Mouse (Mus musculus): ENCODE measurements at regions not wholly inside any gene's neighbourhood (a gene's known extent, or its start where the extent isn't known, plus 50 kb on each side); places are given as distances from the start of the nearest gene placed in this dataset.

DNA sequence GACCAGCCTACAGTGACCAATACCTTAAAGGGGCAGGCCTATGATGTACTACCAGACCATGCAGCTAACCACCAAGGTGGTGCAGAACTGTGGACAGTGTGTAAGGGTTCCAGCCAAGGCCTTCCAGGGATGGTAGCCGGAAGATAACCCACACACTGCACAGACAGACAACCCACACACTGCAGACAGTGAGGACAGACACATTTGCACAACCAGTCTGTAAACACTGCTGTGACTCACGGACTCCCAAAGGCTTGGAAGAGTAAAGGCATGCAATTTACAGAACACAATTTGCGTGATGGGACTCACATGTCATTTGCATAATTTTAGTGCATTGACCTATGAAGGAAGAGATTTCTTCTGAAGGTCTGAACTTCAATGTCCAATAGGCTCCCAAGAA is 82.2 kb upstream of the Tnrc6c start:
- TF ChIP-seq POLR2A (IDR thresholded peaks at IDR 0.05; ENCODE audit: control insufficient read depth, low read depth, low read length), result no peak
- no peak for TF ChIP-seq CTCF (IDR thresholded peaks at IDR 0.05; ENCODE audit: control insufficient read depth, insufficient read depth, insufficient replicate concordance, low read depth, low read length)
- no peak overlapping the region for H3K27ac ChIP-seq (ENCODE audit: control insufficient read depth, insufficient read depth, low read depth, low read length)
- H3K4me3 ChIP-seq (ENCODE audit: control insufficient read depth, low read depth, low read length), result no peak overlapping the region
- H3K27me3 ChIP-seq (ENCODE audit: control insufficient read depth, insufficient read depth, low read length), result no peaks in the 10 kb centered on the region
- peaks cover 2% of the 10 kb centered on the region; the same call in 1 of the 2 replicates for H3K4me1 ChIP-seq (ENCODE audit: control insufficient read depth, insufficient read depth, low read length)
- H3K36me3 ChIP-seq (ENCODE audit: control insufficient read depth, insufficient read depth, low read length), result no peaks in the 10 kb centered on the region

GRCm38 (mm10) chr11:117574721-117575120 is 79.4 kb upstream of the Tnrc6c start:
- Histone ChIP-seq H3K4me1 (ENCODE audit: control insufficient read depth, insufficient read depth, low read length) (no peaks in the 10 kb centered on the region), H3K36me3 (ENCODE audit: control insufficient read depth, insufficient read depth, low read length) (no peaks in the 10 kb centered on the region), H3K4me3 (ENCODE audit: control insufficient read depth, low read depth, low read length) (no peak overlapping the region), H3K27ac (ENCODE audit: control insufficient read depth, insufficient read depth, low read depth, low read length) (no peak overlapping the region), H3K27me3 (ENCODE audit: control insufficient read depth, insufficient read depth, low read length) (no peaks in the 10 kb centered on the region)
- TF ChIP-seq POLR2A (IDR thresholded peaks at IDR 0.05; ENCODE audit: control insufficient read depth, low read depth, low read length) (no peak), CTCF (IDR thresholded peaks at IDR 0.05; ENCODE audit: control insufficient read depth, insufficient read depth, insufficient replicate concordance, low read depth, low read length) (no peak)

DNA sequence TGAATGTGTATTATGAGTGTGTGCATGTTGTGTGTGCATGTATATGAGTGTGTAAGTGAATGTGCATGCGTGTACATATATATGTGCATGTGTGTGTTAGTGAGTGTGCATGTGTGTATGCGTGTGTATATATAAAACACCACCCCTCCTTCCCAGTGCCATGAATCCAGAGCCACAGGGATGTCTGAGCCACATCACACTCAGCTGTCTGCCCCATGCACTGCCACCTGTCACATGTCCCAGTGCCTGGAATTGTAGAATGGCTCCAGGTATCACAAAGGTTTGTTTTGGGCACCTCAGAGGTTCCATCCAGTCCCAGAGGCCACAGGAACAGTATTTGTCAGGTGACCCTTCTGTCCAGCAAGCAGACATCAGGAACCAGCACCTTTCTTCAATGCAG is 75.0 kb upstream of the Tnrc6c start:
- Histone ChIP-seq H3K27me3 (ENCODE audit: control insufficient read depth, insufficient read depth, low read length) (no peaks in the 10 kb centered on the region), H3K36me3 (ENCODE audit: control insufficient read depth, insufficient read depth, low read length) (no peaks in the 10 kb centered on the region), H3K27ac (ENCODE audit: control insufficient read depth, insufficient read depth, low read depth, low read length) (no peak overlapping the region), H3K4me3 (ENCODE audit: control insufficient read depth, low read depth, low read length) (no peak overlapping the region), H3K4me1 (ENCODE audit: control insufficient read depth, insufficient read depth, low read length) (no peaks in the 10 kb centered on the region)
- TF ChIP-seq POLR2A (IDR thresholded peaks at IDR 0.05; ENCODE audit: control insufficient read depth, low read depth, low read length), result no peak
- TF ChIP-seq CTCF (IDR thresholded peaks at IDR 0.05; ENCODE audit: control insufficient read depth, insufficient read depth, insufficient replicate concordance, low read depth, low read length), result no peak

- Histone ChIP-seq H3K4me3 (ENCODE audit: control insufficient read depth, low read depth, low read length) (no peak overlapping the region), H3K27me3 (ENCODE audit: control insufficient read depth, insufficient read depth, low read length) (no peaks in the 10 kb centered on the region), H3K27ac (ENCODE audit: control insufficient read depth, insufficient read depth, low read depth, low read length) (no peak overlapping the region), H3K36me3 (ENCODE audit: control insufficient read depth, insufficient read depth, low read length) (no peaks in the 10 kb centered on the region), H3K4me1 (ENCODE audit: control insufficient read depth, insufficient read depth, low read length) (no peaks in the 10 kb centered on the region)
- TF ChIP-seq CTCF (IDR thresholded peaks at IDR 0.05; ENCODE audit: control insufficient read depth, insufficient read depth, insufficient replicate concordance, low read depth, low read length) (no peak), POLR2A (IDR thresholded peaks at IDR 0.05; ENCODE audit: control insufficient read depth, low read depth, low read length) (no peak)
Observed at GRCm38 (mm10) chr11:117579720-117580119, 74.4 kb upstream of the Tnrc6c start.

- TF ChIP-seq CTCF (IDR thresholded peaks at IDR 0.05; ENCODE audit: control insufficient read depth, insufficient read depth, insufficient replicate concordance, low read depth, low read length) (no peak), POLR2A (IDR thresholded peaks at IDR 0.05; ENCODE audit: control insufficient read depth, low read depth, low read length) (no peak)
- no peak overlapping the region for H3K27ac ChIP-seq (ENCODE audit: control insufficient read depth, insufficient read depth, low read depth, low read length)
- H3K27me3 ChIP-seq (ENCODE audit: control insufficient read depth, insufficient read depth, low read length), result no peaks in the 10 kb centered on the region
- no peak overlapping the region for H3K4me3 ChIP-seq (ENCODE audit: control insufficient read depth, low read depth, low read length)
- no peaks in the 10 kb centered on the region for H3K4me1 ChIP-seq (ENCODE audit: control insufficient read depth, insufficient read depth, low read length)
- H3K36me3 ChIP-seq (ENCODE audit: control insufficient read depth, insufficient read depth, low read length), result no peaks in the 10 kb centered on the region
Observed at GRCm38 (mm10) chr11:117583478-117583877, 70.6 kb upstream of the Tnrc6c start.

GRCm38 (mm10) chr11:117585556-117585955 is 68.5 kb upstream of the Tnrc6c start:
- Histone ChIP-seq H3K27me3 (ENCODE audit: control insufficient read depth, insufficient read depth, low read length) (no peaks in the 10 kb centered on the region), H3K27ac (ENCODE audit: control insufficient read depth, insufficient read depth, low read depth, low read length) (no peak overlapping the region), H3K36me3 (ENCODE audit: control insufficient read depth, insufficient read depth, low read length) (no peaks in the 10 kb centered on the region), H3K4me1 (ENCODE audit: control insufficient read depth, insufficient read depth, low read length) (no peaks in the 10 kb centered on the region), H3K4me3 (ENCODE audit: control insufficient read depth, low read depth, low read length) (no peak overlapping the region)
- TF ChIP-seq POLR2A (IDR thresholded peaks at IDR 0.05; ENCODE audit: control insufficient read depth, low read depth, low read length), result no peak
- no peak for TF ChIP-seq CTCF (IDR thresholded peaks at IDR 0.05; ENCODE audit: control insufficient read depth, insufficient read depth, insufficient replicate concordance, low read depth, low read length)

DNA sequence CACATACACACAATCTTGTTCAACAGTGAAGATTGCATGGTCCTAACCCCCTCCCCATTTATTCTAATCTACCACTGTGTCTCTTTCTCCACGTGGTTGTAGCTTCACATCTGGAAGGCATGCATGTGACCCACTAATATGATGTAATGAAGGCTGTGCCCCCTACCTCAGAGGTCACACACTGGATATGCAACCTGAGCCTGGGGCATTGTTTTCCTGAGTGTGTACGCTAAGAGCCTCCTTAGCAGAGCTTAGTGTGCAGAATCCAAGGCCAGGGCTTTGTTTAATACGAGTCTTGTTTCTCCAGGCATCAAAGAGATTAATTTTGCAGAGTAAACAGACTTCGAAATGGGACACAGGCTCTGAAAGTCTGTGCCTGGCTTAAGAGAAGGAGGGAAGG is 68.0 kb upstream of the Tnrc6c start:
- no peaks in the 10 kb centered on the region for H3K27me3 ChIP-seq (ENCODE audit: control insufficient read depth, insufficient read depth, low read length)
- H3K27ac ChIP-seq (ENCODE audit: control insufficient read depth, insufficient read depth, low read depth, low read length), result no peak overlapping the region
- no peak overlapping the region for H3K4me3 ChIP-seq (ENCODE audit: control insufficient read depth, low read depth, low read length)
- H3K36me3 ChIP-seq (ENCODE audit: control insufficient read depth, insufficient read depth, low read length), result no peaks in the 10 kb centered on the region
- H3K4me1 ChIP-seq (ENCODE audit: control insufficient read depth, insufficient read depth, low read length), result no peaks in the 10 kb centered on the region
- no peak for TF ChIP-seq POLR2A (IDR thresholded peaks at IDR 0.05; ENCODE audit: control insufficient read depth, low read depth, low read length)
- TF ChIP-seq CTCF (IDR thresholded peaks at IDR 0.05; ENCODE audit: control insufficient read depth, insufficient read depth, insufficient replicate concordance, low read depth, low read length), result no peak

DNA sequence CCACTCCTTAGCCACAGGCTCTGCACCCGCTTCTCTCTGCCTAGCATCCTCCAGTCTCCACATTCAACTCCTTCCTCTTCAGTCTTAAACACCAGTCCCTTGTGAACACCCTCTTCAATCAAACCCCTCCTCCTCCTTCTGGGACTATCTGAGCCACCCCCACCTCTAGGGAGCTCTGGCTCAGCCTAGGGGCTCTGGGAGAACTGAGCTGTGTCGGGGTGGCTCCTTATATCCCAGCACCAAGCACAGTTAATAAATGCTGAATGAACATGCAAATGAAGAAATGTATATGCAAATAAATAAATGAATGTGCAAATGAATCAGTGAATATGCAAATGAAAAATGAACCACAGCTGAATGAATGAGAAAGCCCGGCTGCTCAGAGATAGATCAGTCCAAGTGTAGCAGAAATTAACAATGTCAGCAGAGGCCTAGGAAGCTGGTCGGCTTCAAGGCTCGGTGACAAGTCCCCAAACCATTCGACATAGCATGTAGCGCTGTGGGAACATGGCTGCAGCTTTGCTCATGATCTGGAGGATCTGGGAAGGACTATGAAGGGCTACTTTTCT is 67.1 kb upstream of the Tnrc6c start:
- no peaks in the 10 kb centered on the region for H3K36me3 ChIP-seq (ENCODE audit: control insufficient read depth, insufficient read depth, low read length)
- H3K4me3 ChIP-seq (ENCODE audit: control insufficient read depth, low read depth, low read length), result no peak overlapping the region
- TF ChIP-seq POLR2A (IDR thresholded peaks at IDR 0.05; ENCODE audit: control insufficient read depth, low read depth, low read length) (no peak), CTCF (IDR thresholded peaks at IDR 0.05; ENCODE audit: control insufficient read depth, insufficient read depth, insufficient replicate concordance, low read depth, low read length) (no peak)

More for the DNA sequence above, 67.1 kb upstream of the Tnrc6c start:
- Histone ChIP-seq H3K27me3 (ENCODE audit: control insufficient read depth, insufficient read depth, low read length) (no peaks in the 10 kb centered on the region), H3K4me1 (ENCODE audit: control insufficient read depth, insufficient read depth, low read length) (no peaks in the 10 kb centered on the region), H3K27ac (ENCODE audit: control insufficient read depth, insufficient read depth, low read depth, low read length) (no peak overlapping the region)
